Mouse (Mus musculus) liver, postnatal 0 days (tissue): ENCODE measurements around the gene Tnnt3.

Experiments used
- CTCF ChIP-seq: sonication (generic); IDR thresholded peaks from 2 replicates; pipeline ENCODE4 v1.5.1; 2016; ENCODE audit warnings: antibody characterized with exemption, low read depth
- EP300 ChIP-seq: IDR thresholded peaks from 2 replicates; pipeline ENCODE4 v1.6.1; 2016; ENCODE audit warnings: antibody characterized with exemption, low read depth, mild to moderate bottlenecking

GRCm38 (mm10) chr7:142499010-142499721 is 530 bp downstream of the Tnnt3 start:
- TF ChIP-seq CTCF (no peak), EP300 (no peak)
